Comparison of ENCODE assay signal across 9 mouse cellular contexts in genomic region chr5:147964776-147965175, GRCm38 (mm10). TPM values are rescaled to one million over a fixed set of nuclear protein-coding genes. Genes with fewer than 3 reads are reported as not detected.
DNase-seq lines count a peak whose midpoint lies in the region; ATAC-seq and TF ChIP-seq lines count a peak whose summit lies in the region.
"Had no signal": no experiment of that assay in that cellular context is flagged by ENCODE, and none has a peak within 500 bp of the region (broad histone marks: within the 10 kb centered on the region; RNA-seq: fewer than 3 reads in every experiment).

No protein-coding gene starts in this region.

- intact Hi-C loops in heart, adult 2 months (cut with DNase I), result loop anchor here (5.0 kb wide), 1 partner anchor 63 kb away; no protein-coding TSS in a partner anchor
- intact Hi-C loops in heart, postnatal 36 days (cut with DNase I), result no loop called here

- DNase-seq in heart, adult 2 months, result no peak
- no peak for DNase-seq in heart, postnatal 36 days
- no peak for DNase-seq in midbrain, postnatal 0 days (ENCODE audit: low spot score)
- peak; percentile 13 for DNase-seq in c-Kit-positive CD71-positive TER-119-negative erythroid progenitor cells, embryonic 14.5 days (ENCODE audit: low read depth)
- DNase-seq in right cerebral cortex, postnatal 10 days (ENCODE audit: low spot score in 2 of 2), result no peak
- no peak for DNase-seq in layer of hippocampus, adult 8-10 months (ENCODE audit: low spot score in 2 of 2)
- DNase-seq: right cerebral cortex, postnatal 4 days had no signal

- no peaks in the 10 kb centered on the region for H3K79me2 ChIP-seq in heart, adult 2 months (replicated peaks; ENCODE audit: control insufficient read depth, insufficient read depth, low read length)

- WGBS in heart, adult 2 months, result 51% methylated on average over 2 of the region's 2 CpGs
- 49% methylated on average over 2 of the region's 2 CpGs for WGBS in midbrain, postnatal 0 days
- WGBS in midbrain, embryonic 15.5 days, result 61% methylated on average over 2 of the region's 2 CpGs

- no peak for TF ChIP-seq EP300 in heart, adult 2 months (IDR thresholded peaks at IDR 0.05; ENCODE audit: insufficient read depth, low read depth, low read length)

- TF ChIP-seq POLR2A in heart, adult 2 months (IDR thresholded peaks at IDR 0.05; ENCODE audit: insufficient read depth, low read depth, low read length), result no peak

- H3K4me3 ChIP-seq in heart, adult 2 months, result no peak overlapping the region
- H3K4me3 ChIP-seq in midbrain, postnatal 0 days (ENCODE audit: low read depth, low read length), result no peak overlapping the region
- H3K4me3 ChIP-seq in midbrain, embryonic 15.5 days, result no peak overlapping the region

- H3K27me3 ChIP-seq in heart, adult 2 months (ENCODE audit: control insufficient read depth, insufficient read depth, low read length), result no peaks in the 10 kb centered on the region
- no peaks in the 10 kb centered on the region for H3K27me3 ChIP-seq in midbrain, postnatal 0 days (ENCODE audit: insufficient read depth, low read length)
- no peaks in the 10 kb centered on the region for H3K27me3 ChIP-seq in midbrain, embryonic 15.5 days (replicated peaks)

- no peaks in the 10 kb centered on the region for H3K36me3 ChIP-seq in heart, adult 2 months (ENCODE audit: control insufficient read depth, insufficient read depth, low read length)
- H3K36me3 ChIP-seq in midbrain, postnatal 0 days (ENCODE audit: insufficient read depth, low read length), result no peaks in the 10 kb centered on the region
- H3K36me3 ChIP-seq in midbrain, embryonic 15.5 days (replicated peaks), result no peaks in the 10 kb centered on the region

- H3K4me1 ChIP-seq in heart, adult 2 months (ENCODE audit: control insufficient read depth, insufficient read depth, low read length), result no peaks in the 10 kb centered on the region
- H3K4me1 ChIP-seq in midbrain, postnatal 0 days (ENCODE audit: insufficient read depth, low read length), result 0 out of 2 replicates have a peak, but pooled peaks cover 2% of the 10 kb centered on the region
- no peaks in the 10 kb centered on the region for H3K4me1 ChIP-seq in midbrain, embryonic 15.5 days

- H3K4me2 ChIP-seq in midbrain, postnatal 0 days (ENCODE audit: low read depth, low read length, poor library complexity, severe bottlenecking), result no peak overlapping the region
- no peak overlapping the region for H3K4me2 ChIP-seq in midbrain, embryonic 15.5 days

- no peak for ATAC-seq in midbrain, postnatal 0 days (ENCODE audit: low FRiP score)
- no peak for ATAC-seq in midbrain, embryonic 15.5 days (replicated peaks)
- peak; percentile 64; the same call in 1 of the 2 replicates for ATAC-seq in megakaryocyte progenitor cell, adult 5-6 weeks (replicated peaks; ENCODE audit: poor library complexity)

- peak; percentile 60 for TF ChIP-seq CTCF in heart, adult 2 months (IDR thresholded peaks at IDR 0.05)
- TF ChIP-seq CTCF in midbrain, postnatal 0 days (IDR thresholded peaks at IDR 0.05), result peak; percentile 70

- H3K27ac ChIP-seq in heart, adult 2 months, result no peak overlapping the region
- no peak overlapping the region for H3K27ac ChIP-seq in midbrain, postnatal 0 days (ENCODE audit: low read depth, low read length)
- H3K27ac ChIP-seq in midbrain, embryonic 15.5 days, result no peak overlapping the region

- H3K9ac ChIP-seq in heart, adult 2 months (ENCODE audit: low read depth, low read length), result no peak overlapping the region
- no peak overlapping the region for H3K9ac ChIP-seq in midbrain, postnatal 0 days (replicated peaks; ENCODE audit: low read length, poor library complexity, severe bottlenecking)
- H3K9ac ChIP-seq in midbrain, embryonic 15.5 days, result no peak overlapping the region

- H3K9me3 ChIP-seq in midbrain, postnatal 0 days (ENCODE audit: low read length), result no peaks in the 10 kb centered on the region
- H3K9me3 ChIP-seq in midbrain, embryonic 15.5 days, result no peaks in the 10 kb centered on the region

RNA-seq across cellular contexts. Expression of gene Mtus2, which starts 7.7 kb away (rescaled TPM):
- total RNA-seq in heart, adult 2 months (2021), result 100 to 1,000 TPM in 1 of 2 experiments, 10 to 100 TPM in 1; 96.9 to 109 TPM
- 53.5 and 82.6 TPM in 2 replicates for polyA plus RNA-seq in heart, adult 2 months (2012; rRNA removed)
- total RNA-seq in heart, postnatal 36 days (2021), result 100 to 1,000 TPM in 1 of 2 experiments, 10 to 100 TPM in 1; 74.0 to 112 TPM
- total RNA-seq in midbrain, postnatal 0 days (2014; rRNA removed), result 38.0 and 54.7 TPM in 2 replicates
- 36.6 and 41.6 TPM in 2 replicates for polyA plus RNA-seq in midbrain, postnatal 0 days (2015; fragmentation: Nextera tagmentation; extraction: Ambion mirVana)
- 45.6 and 46.4 TPM in 2 replicates for polyA plus RNA-seq in midbrain, embryonic 15.5 days (2015; fragmentation: Nextera tagmentation; extraction: Ambion mirVana)
- 0.62 and 2.8 TPM in 2 replicates for total RNA-seq in megakaryocyte progenitor cell, adult 5-6 weeks (2015)
- total RNA-seq in megakaryocyte progenitor cell, adult 5-6 weeks (2017), result 0.51 and 3.7 TPM in 2 replicates
- 10 to 100 TPM; 27.7 to 34.9 (median 33.8) TPM for total RNA-seq in layer of hippocampus, adult 8-10 months (2022)
